Mouse (Mus musculus): Measurements from ENCODE around the gene Il6ra.

DNA sequence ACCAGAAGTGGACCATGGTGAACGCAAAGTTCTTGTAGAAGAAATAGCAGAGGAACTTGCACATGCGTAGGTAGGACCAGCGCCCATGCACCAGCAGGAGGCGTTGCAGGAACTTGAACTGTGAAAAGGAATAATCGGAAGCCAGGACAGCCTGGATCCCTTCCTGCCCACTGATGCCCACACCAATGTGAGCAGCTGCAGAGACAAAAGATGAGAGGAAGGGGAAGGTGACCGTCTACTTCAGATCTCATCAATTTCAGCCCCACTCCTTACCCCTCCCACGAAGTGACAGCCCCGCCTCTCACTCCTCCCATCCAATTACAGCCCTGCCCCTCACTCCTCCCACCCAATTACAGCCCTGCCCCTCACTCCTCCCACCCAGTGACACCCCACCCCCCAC lies 32.0 kb upstream of the Il6ra start:
- peak; percentile 26 for TF ChIP-seq CTCF (IDR thresholded peaks at IDR 0.05)
- TF ChIP-seq EP300 (IDR thresholded peaks at IDR 0.05), result no peak

All from lung, postnatal 0 days (tissue).